Mouse (Mus musculus): ENCODE measurements around the gene Ccdc7b.
"Not testable (repeated sequence)": the region's sequence is repeated elsewhere in the genome, so short reads cannot be mapped to it uniquely, and the experiment has no call there.

Ccdc7b gene

DNA sequence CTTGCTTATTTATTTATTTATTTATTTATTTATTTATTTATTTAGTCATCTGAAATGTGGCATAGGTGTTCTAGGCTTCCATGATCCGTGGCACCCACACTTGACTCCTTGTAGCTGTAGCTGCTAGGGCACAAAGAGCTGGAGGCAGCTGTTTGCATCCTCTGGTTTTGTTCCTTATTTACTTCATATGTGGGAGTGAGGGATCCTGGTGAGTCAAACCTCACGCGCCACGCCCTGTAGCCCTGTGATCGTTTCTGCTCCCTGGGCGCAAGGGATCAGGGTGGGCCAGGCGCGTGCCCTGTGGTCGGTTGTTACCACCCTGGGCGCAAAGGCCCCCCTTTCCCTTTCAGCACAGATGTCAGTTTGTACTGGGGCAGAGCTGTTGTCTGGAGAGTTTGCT is at the start of gene Ccdc7b:
TSS of gene Ccdc7b (plus strand) at position 301 of the 400 bp plus-strand sequence.
- DNase-seq = not testable (repeated sequence)

DNA sequence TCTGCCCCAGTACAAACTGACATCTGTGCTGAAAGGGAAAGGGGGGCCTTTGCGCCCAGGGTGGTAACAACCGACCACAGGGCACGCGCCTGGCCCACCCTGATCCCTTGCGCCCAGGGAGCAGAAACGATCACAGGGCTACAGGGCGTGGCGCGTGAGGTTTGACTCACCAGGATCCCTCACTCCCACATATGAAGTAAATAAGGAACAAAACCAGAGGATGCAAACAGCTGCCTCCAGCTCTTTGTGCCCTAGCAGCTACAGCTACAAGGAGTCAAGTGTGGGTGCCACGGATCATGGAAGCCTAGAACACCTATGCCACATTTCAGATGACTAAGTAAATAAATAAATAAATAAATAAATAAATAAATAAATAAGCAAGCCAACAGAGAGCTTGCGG is 1.5 kb upstream of the Ccdc7b start, which contains the start of gene Ccdc7a:
TSS of gene Ccdc7a (minus strand) at position 101 of the 400 bp plus-strand sequence.
- DNase-seq = not testable (repeated sequence)

DNA sequence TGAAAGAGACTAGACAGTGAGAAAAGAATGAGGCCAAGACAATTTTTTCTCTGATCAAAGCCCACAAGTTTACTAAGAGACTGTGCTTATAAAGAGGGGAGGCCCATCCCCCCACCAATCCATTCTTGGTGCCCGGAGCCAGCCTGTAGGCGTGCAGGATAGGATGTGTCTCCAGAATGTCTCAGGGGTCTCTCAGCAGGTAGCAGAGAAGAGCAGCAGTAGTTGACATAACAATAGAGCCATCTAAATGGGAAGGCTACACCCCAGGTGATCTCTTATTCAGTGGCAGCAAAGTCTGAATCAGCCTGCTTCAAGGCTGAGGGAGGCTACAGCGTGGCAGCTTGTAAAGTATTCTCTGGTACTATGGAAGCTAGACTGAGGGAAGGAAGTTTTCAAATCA is 48.8 kb downstream of the Ccdc7b start:
- not testable (repeated sequence) for DNase-seq

DNA sequence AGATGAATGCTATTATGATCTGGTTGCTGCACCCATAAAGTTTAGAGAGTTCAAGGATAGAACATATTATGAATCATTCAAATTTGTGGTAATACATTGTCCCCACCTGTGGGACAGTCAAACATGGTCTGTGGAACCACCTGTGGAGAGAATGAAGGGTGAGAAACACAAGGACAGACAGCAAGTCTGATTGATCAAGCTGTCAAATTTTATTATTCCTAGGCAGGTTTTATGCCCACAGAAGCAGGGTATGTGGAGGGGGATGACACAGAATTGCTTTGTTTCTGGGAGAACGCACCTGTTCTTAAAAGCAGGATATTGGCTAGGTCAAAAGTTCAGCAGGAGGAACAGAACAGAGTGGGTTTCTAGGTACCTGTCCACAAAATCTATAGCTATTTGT is 64.6 kb downstream of the Ccdc7b start, which contains the start of gene Gm10999:
TSS of gene Gm10999 (minus strand) at position 101 of the 400 bp plus-strand sequence.
- DNase-seq = no peak

DNA sequence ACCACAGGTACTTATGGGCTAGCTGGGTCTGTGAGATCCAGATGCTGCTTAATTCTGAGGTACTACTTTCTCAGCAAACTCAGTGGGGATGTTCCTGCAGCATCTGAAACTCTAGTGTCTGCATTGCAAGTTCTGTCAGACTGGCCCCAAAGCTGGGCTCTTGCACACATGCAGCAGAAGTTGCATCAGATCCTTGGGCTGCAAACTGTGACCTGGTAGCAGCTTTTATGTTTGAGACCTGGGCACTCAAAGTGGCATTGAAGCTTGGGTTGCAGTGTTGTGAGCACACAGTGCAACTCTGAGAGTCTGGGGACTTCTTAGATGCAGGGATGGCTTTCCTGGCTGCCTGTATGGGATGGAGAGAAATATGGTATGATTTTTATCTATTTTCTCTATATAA is 66.5 kb downstream of the Ccdc7b start:
- DNase-seq = no peak

Data from cerebellum, adult 11-12 months (tissue).